Mouse (Mus musculus) midbrain, embryonic 12.5 days (tissue): ENCODE measurements around the gene Mbd3. TPM values are rescaled to one million over a fixed set of nuclear protein-coding genes. Genes with fewer than 3 reads are reported as not detected.

ENCODE experiments used
- ATAC-seq: fragments of 200-750 bp; cut with Nextera tagmentation; 2 replicates; pipeline ENCODE4 v1.8.0; 2017; ENCODE audit warnings: low read depth, moderate TSS enrichment, moderate library complexity; ENCODE audit not compliant: low FRiP score
- H3K27ac ChIP-seq: fragments of 300-500 bp; sonication (generic); replicated peaks from 2 replicates; pipeline ENCODE4 v1.5.1; 2016; ENCODE audit warnings: mild to moderate bottlenecking
- H3K27me3 ChIP-seq: fragments of 300-500 bp; sonication (generic); 2 replicates; pipeline ENCODE4 v1.6.1; 2016; ENCODE audit warnings: mild to moderate bottlenecking
- H3K36me3 ChIP-seq: fragments of 300-500 bp; sonication (generic); 2 replicates; pipeline ENCODE4 v1.6.1; 2016
- H3K4me1 ChIP-seq: fragments of 300-500 bp; sonication (generic); 2 replicates; pipeline ENCODE4 v1.6.1; 2016
- H3K4me2 ChIP-seq: fragments of 300-500 bp; sonication (generic); replicated peaks from 2 replicates; pipeline ENCODE4 v1.6.1; 2016; ENCODE audit warnings: mild to moderate bottlenecking, moderate library complexity
- H3K4me3 ChIP-seq: fragments of 300-500 bp; sonication (generic); 2 replicates; pipeline ENCODE4 v1.5.1; 2016; ENCODE audit warnings: mild to moderate bottlenecking
- H3K9ac ChIP-seq: fragments of 300-500 bp; sonication (generic); replicated peaks from 2 replicates; pipeline ENCODE4 v1.6.1; 2016; ENCODE audit warnings: mild to moderate bottlenecking, moderate library complexity
- H3K9me3 ChIP-seq: fragments of 300-500 bp; sonication (generic); 2 replicates; pipeline ENCODE4 v1.6.1; 2016; ENCODE audit warnings: mild to moderate bottlenecking
- WGBS: fragments of 180-500 bp; shearing (Covaris S2); methylation state at CpG from one replicate; pipeline ENCODE4 v1.1.7; 2016; 5-methylcytosine and 5-hydroxymethylcytosine counted together
- polyA plus RNA-seq: library from polyadenylated mRNA; unstranded; fragments of >200 nt; fragmentation: Nextera tagmentation; extraction: Ambion mirVana; gene quantifications from 2 replicates; pipeline ENCODE4 v1.2.1, GENCODE M21; 2016

The Mbd3 gene
- polyA plus RNA-seq, 1 experiment from 2014 or later = 314 TPM

DNA sequence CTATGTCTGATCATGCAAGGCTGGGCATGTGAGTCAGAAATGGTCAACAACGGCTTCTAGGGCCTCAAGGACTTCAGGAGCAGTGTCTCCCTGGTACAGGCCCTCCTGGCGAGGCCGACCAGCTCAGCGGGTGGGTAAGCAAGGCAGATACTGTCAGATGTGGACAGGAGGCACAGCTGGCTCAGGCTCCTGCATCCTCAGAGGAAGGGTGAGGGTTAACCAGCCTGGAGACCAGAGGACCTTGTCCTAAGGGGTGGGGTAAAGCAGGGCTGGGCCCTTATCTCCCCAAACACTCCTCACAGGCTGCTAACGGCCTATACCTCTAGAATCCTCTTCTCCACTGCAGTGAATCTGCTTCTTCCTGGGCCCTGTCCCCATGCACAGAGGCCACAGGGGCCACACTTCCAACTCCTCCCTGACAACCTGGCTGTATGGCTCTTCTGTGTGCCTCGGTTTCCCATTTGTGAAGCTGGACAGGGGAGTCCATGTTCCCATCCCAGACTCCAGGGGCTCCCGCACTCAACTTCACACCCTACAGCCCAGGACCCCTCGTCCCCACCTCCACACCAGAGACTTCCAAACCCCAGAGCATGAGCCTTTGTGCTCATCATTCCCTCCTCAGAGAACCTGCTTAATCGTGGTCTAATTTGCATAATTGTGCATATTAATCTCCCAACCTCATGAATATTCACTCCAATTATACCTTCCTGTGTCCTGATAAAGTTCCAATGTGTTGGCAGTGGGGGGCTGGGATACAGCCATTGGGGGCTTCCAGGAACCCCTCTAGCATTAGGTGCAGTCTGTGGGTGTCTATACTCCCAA, 22.5 kb upstream of the Mbd3 start:
- peaks cover 93% of the 10 kb centered on the region for H3K36me3 ChIP-seq
- H3K4me2 ChIP-seq = no peak overlapping the region
- H3K4me3 ChIP-seq = no peak overlapping the region
- WGBS = 88% methylated on average over 9 of the region's 9 CpGs
- H3K4me1 ChIP-seq = peaks cover 23% of the 10 kb centered on the region
- H3K9ac ChIP-seq = no peak overlapping the region
- ATAC-seq = no peak
- H3K9me3 ChIP-seq = peaks cover 5% of the 10 kb centered on the region; the same call in 1 of the 2 replicates
- H3K27ac ChIP-seq = 0 out of 2 replicates have a peak overlapping the region, but pooled peaks have one; percentile 35
- no peaks in the 10 kb centered on the region for H3K27me3 ChIP-seq

DNA sequence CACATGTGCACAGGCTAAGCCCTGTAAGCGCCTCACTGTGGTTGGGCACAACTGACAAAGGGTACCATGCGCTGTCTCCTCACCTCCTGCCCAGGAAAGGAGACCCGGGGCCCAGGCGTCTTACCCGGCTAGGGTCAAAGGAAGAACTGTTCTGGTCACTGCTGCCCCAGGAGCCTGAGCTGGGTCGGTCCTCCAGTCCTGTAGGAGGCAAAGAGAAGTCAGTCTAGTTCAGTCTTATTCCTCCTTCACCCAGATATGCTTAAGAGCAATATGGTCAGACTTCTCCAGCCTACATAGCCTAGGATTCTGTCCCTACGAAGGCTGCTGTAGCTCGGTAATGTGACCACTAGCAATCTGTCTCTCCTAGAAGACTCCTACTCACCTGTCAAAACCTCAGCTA, 21.9 kb upstream of the Mbd3 start:
- Histone ChIP-seq H3K9ac (no peak overlapping the region), H3K27ac (0 out of 2 replicates have a peak overlapping the region, but pooled peaks have one; percentile 15), H3K27me3 (no peaks in the 10 kb centered on the region), H3K9me3 (peaks cover 5% of the 10 kb centered on the region; the same call in 1 of the 2 replicates), H3K4me2 (no peak overlapping the region), H3K4me1 (peaks cover 23% of the 10 kb centered on the region), H3K4me3 (no peak overlapping the region), H3K36me3 (peaks cover 93% of the 10 kb centered on the region)
- 91% methylated on average over 8 of the region's 8 CpGs for WGBS
- ATAC-seq = no peak

GRCm38 (mm10) chr10:80420729-80421128, 21.4 kb upstream of the Mbd3 start:
- Histone ChIP-seq H3K4me3 (no peak overlapping the region), H3K27me3 (no peaks in the 10 kb centered on the region), H3K4me1 (peaks cover 23% of the 10 kb centered on the region), H3K4me2 (no peak overlapping the region), H3K9me3 (peaks cover 5% of the 10 kb centered on the region; the same call in 1 of the 2 replicates), H3K36me3 (peaks cover 93% of the 10 kb centered on the region), H3K27ac (no peak overlapping the region), H3K9ac (no peak overlapping the region)
- 90% methylated on average over 10 of the region's 10 CpGs for WGBS
- ATAC-seq = no peak

- no peak for ATAC-seq
- Histone ChIP-seq H3K27ac (0 out of 2 replicates have a peak overlapping the region, but pooled peaks have one; percentile 31), H3K4me3 (no peak overlapping the region), H3K4me2 (no peak overlapping the region), H3K9ac (no peak overlapping the region), H3K9me3 (no peaks in the 10 kb centered on the region), H3K36me3 (peaks cover 93% of the 10 kb centered on the region), H3K4me1 (peaks cover 23% of the 10 kb centered on the region), H3K27me3 (no peaks in the 10 kb centered on the region)
- 97% methylated on average over 8 of the region's 8 CpGs for WGBS
These were observed 20.1 kb upstream of the Mbd3 start for GRCm38 (mm10) chr10:80419419-80419818.

DNA sequence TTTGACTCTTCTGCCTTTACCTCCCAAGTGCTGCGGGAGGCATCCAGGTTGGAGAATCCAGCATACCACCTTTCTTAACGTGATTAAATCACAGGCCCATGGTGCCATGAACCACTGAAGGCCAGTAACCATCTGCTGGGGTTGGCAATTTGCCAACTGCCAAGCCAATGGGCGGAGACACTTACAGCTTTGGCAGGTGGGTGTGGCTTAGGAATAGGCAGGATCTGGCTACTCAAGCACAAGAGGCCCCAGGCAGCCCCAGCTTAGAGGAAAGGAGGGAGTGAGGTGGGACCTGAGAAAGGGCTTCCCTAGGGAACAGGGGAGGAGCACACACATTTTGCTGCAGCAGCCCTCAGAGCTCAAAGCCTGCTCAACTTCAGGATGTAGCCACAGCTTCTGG, 19.0 kb upstream of the Mbd3 start:
- Histone ChIP-seq H3K9me3 (no peaks in the 10 kb centered on the region), H3K36me3 (peaks cover 94% of the 10 kb centered on the region), H3K27ac (peak overlapping the region; percentile 31; the same call in 1 of the 2 replicates), H3K4me2 (no peak overlapping the region), H3K4me1 (peaks cover 21% of the 10 kb centered on the region), H3K27me3 (no peaks in the 10 kb centered on the region), H3K9ac (no peak overlapping the region), H3K4me3 (no peak overlapping the region)
- no peak for ATAC-seq
- WGBS = 72% methylated on average over 3 of the region's 3 CpGs

DNA sequence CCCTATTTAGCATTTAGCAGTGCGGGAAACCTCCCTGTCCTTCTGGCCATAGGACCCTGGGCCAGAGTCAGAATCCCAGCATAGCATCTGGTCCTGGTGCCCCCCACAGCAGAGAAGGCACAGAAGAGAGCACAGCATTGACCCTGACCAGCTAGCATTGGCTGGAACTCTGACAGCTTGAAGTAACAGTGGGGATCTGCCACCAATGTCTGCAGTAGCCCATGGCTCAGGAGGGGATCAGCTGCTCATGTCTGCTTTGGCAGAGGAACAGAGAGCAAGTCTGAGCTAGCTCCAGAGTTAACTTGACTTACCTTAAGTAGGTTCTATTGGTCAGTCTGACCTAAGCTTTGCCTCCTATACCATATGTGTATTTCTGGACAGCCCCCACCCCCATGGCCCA, 18.5 kb upstream of the Mbd3 start:
- H3K4me1 ChIP-seq = peaks cover 20% of the 10 kb centered on the region
- H3K4me3 ChIP-seq = no peak overlapping the region
- peak overlapping the region; percentile 31; the same call in 1 of the 2 replicates for H3K27ac ChIP-seq
- no peak for ATAC-seq
- no peaks in the 10 kb centered on the region for H3K27me3 ChIP-seq
- H3K36me3 ChIP-seq = peaks cover 97% of the 10 kb centered on the region
- 96% methylated on average over 1 of the region's 1 CpGs for WGBS
- no peak overlapping the region for H3K4me2 ChIP-seq
- H3K9ac ChIP-seq = no peak overlapping the region
- H3K9me3 ChIP-seq = no peaks in the 10 kb centered on the region

GRCm38 (mm10) chr10:80417371-80417770, 18.0 kb upstream of the Mbd3 start:
- H3K27me3 ChIP-seq = no peaks in the 10 kb centered on the region
- no peak overlapping the region for H3K4me2 ChIP-seq
- no peak overlapping the region for H3K27ac ChIP-seq
- H3K4me3 ChIP-seq = no peak overlapping the region
- H3K9me3 ChIP-seq = no peaks in the 10 kb centered on the region
- peaks cover 100% of the 10 kb centered on the region for H3K36me3 ChIP-seq
- H3K9ac ChIP-seq = no peak overlapping the region
- H3K4me1 ChIP-seq = peaks cover 20% of the 10 kb centered on the region
- no peak for ATAC-seq
- WGBS = 98% methylated on average over 10 of the region's 10 CpGs

DNA sequence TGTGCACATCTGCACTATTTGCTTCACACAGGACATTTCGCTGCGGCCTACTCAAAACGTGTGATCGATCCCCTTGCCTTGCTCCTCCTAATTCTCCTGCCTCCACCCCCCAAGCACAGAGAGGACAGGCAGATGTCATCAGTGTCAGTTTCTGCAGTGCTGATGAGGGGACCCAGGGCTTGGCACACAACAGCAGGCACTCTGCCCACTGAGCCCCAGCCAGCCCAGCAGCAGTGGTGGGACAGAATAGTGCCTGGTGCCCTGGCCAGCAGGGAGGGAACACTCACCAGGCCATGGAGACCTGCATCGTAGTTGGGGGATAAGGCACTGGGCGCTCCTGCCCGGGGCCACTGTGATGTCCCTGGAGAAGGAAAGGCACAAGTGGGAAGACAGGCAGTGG, 16.2 kb upstream of the Mbd3 start:
- H3K4me3 ChIP-seq = no peak overlapping the region
- no peak for ATAC-seq
- WGBS = 96% methylated on average over 7 of the region's 7 CpGs

GRCm38 (mm10) chr10:80412656-80413541, 13.5 kb upstream of the Mbd3 start:
- 90% methylated on average over 44 of the region's 44 CpGs for WGBS
- Histone ChIP-seq H3K27ac (0 out of 2 replicates have a peak overlapping the region, but pooled peaks have one; percentile 22), H3K4me3 (no peak overlapping the region), H3K4me2 (no peak overlapping the region), H3K4me1 (0 out of 2 replicates have a peak, but pooled peaks cover 1% of the 10 kb centered on the region), H3K9me3 (no peaks in the 10 kb centered on the region), H3K9ac (0 out of 2 replicates have a peak overlapping the region, but pooled peaks have one; percentile 17), H3K36me3 (peaks cover 89% of the 10 kb centered on the region), H3K27me3 (no peaks in the 10 kb centered on the region)
- peak; percentile 14; the same call in 1 of the 2 replicates for ATAC-seq

More for the DNA sequence above, 16.2 kb upstream of the Mbd3 start:
- H3K27ac ChIP-seq = no peak overlapping the region
- H3K27me3 ChIP-seq = no peaks in the 10 kb centered on the region
- peaks cover 20% of the 10 kb centered on the region for H3K4me1 ChIP-seq
- no peak overlapping the region for H3K4me2 ChIP-seq
- H3K9ac ChIP-seq = no peak overlapping the region
- H3K36me3 ChIP-seq = peaks cover 100% of the 10 kb centered on the region
- H3K9me3 ChIP-seq = no peaks in the 10 kb centered on the region

DNA sequence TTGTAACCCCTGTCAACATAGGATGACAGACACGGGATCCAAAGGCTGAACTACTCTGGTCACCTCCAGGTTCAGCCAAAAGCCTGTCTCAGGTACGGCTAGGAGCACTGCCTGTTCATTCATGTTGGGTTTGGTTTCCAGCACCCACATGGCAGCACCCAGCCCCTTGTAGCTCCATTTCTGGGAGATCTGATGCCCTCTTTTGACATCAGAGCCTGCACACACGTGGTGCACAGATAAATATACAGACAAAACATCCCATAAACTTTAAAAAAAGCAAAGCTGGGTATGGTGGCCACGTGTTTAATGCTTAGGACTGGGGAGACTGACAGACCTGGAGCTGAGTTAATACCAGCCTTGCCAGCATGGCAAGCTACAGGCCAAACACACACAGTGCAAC, 8.6 kb upstream of the Mbd3 start:
- Histone ChIP-seq H3K36me3 (peaks cover 54% of the 10 kb centered on the region), H3K4me2 (peak overlapping the region; percentile 85; the same call in 1 of the 2 replicates), H3K9ac (peak overlapping the region; percentile 90; the same call in 1 of the 2 replicates), H3K4me3 (no peak overlapping the region), H3K4me1 (peaks cover 25% of the 10 kb centered on the region), H3K27ac (no peak overlapping the region), H3K9me3 (no peaks in the 10 kb centered on the region), H3K27me3 (no peaks in the 10 kb centered on the region)
- WGBS = 56% methylated on average over 4 of the region's 4 CpGs
- ATAC-seq = no peak

DNA sequence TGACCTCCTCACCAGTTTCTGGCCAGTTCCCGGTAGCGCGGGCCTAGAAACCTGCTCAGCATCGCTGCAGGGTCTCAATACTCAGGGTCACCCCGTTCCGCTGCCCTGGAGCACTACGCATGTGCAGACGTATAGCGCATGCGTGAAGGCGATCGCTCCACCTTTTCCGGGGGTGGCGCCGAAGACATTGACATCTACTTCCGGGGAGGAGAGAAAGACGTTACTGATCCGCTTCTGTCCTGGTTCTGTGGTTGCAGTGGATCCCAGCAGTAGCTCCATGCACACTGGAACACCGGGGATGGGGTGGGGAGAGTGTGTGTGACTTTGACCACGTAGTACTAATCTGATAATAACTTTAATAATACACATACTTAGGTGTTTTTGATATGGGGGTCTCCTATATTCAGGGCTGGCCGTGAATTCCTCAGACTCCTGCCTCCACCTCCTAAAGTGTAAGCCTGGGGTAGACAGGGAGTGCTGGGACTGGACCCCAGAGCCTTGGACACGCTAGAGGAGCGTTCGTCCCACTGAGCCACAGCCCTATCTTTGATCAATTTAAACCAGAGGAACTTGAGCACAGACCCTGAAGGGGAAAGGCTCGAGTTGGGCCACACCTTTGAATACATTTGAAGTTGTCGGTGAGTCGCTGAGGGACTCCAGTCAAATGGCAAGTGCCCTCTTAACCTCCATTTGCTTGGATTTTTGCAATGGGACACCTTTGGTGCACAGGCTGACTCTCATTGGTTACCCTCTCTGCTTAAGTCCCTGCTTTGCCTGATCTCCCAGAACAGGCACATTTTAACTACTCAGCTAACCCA, 7.5 kb upstream of the Mbd3 start, which contains the start of gene Uqcr11:
Gene Uqcr11, minus strand, starts transcription at position 147 of the 818 bp plus-strand sequence.
- peaks cover 54% of the 10 kb centered on the region for H3K36me3 ChIP-seq
- peaks cover 25% of the 10 kb centered on the region for H3K4me1 ChIP-seq
- WGBS = 2% methylated on average over 27 of the region's 27 CpGs
- peak within 1 kb of the TSS; percentile 85 for H3K4me2 ChIP-seq
- peak within 1 kb of the TSS; percentile 86 for H3K4me3 ChIP-seq
- H3K9me3 ChIP-seq = no peaks in the 10 kb centered on the region
- H3K27ac ChIP-seq = peak within 1 kb of the TSS; percentile 84
- no peaks in the 10 kb centered on the region for H3K27me3 ChIP-seq
- peak; percentile 78 for ATAC-seq
- H3K9ac ChIP-seq = peak within 1 kb of the TSS; percentile 90
